Mouse (Mus musculus) kidney, embryonic 16.5 days (tissue): ENCODE measurements at regions not wholly inside any gene's neighbourhood (a gene's known extent, or its start where the extent isn't known, plus 50 kb on each side); places are given as distances from the start of the nearest gene placed in this dataset.

Experiments
- ATAC-seq: fragments of 200-750 bp; cut with Nextera tagmentation; 2 replicates; pipeline ENCODE4 v1.8.0; 2017; ENCODE audit warnings: moderate TSS enrichment; ENCODE audit not compliant: low FRiP score, low TSS enrichment
- H3K27ac ChIP-seq: fragments of 300-500 bp; sonication (generic); 2 replicates; pipeline ENCODE4 v1.5.1; 2014; ENCODE audit warnings: low read length
- H3K27me3 ChIP-seq: fragments of 300-500 bp; sonication (generic); 2 replicates; pipeline ENCODE4 v1.6.1; 2014; ENCODE audit warnings: low read length, control low read depth, mixed read lengths; ENCODE audit not compliant: insufficient read depth
- H3K36me3 ChIP-seq: fragments of 300-500 bp; sonication (generic); 2 replicates; pipeline ENCODE4 v1.6.1; 2014; ENCODE audit warnings: low read length, control low read depth, mixed read lengths; ENCODE audit not compliant: insufficient read depth
- H3K4me1 ChIP-seq: fragments of 300-500 bp; sonication (generic); 2 replicates; pipeline ENCODE4 v1.6.1; 2014; ENCODE audit warnings: low read length, control low read depth, mixed read lengths; ENCODE audit not compliant: insufficient read depth
- H3K4me2 ChIP-seq: fragments of 300-500 bp; sonication (generic); replicated peaks from 2 replicates; pipeline ENCODE4 v1.6.1; 2014; ENCODE audit warnings: low read depth, low read length
- H3K4me3 ChIP-seq: fragments of 300-500 bp; sonication (generic); 2 replicates; pipeline ENCODE4 v1.5.1; 2014; ENCODE audit warnings: mild to moderate bottlenecking, low read length
- H3K9ac ChIP-seq: fragments of 300-500 bp; sonication (generic); replicated peaks from 2 replicates; pipeline ENCODE4 v1.6.1; 2014; ENCODE audit warnings: low read length
- H3K9me3 ChIP-seq: fragments of 300-500 bp; sonication (generic); 2 replicates; pipeline ENCODE4 v1.6.1; 2016; ENCODE audit warnings: low read length, control low read depth
- WGBS: fragments of 180-500 bp; shearing (Covaris S2); extraction: QIAGEN DNeasy Blood & Tissue Kit; methylation state at CpG from one replicate; pipeline ENCODE4 v1.1.7; 2014; 5-methylcytosine and 5-hydroxymethylcytosine counted together

GRCm38 (mm10) chr10:118085046-118085983, 56.3 kb upstream of the Mdm1 start:
- no peaks in the 10 kb centered on the region for H3K9me3 ChIP-seq
- no peak overlapping the region for H3K4me3 ChIP-seq
- ATAC-seq, result no peak
- H3K9ac ChIP-seq, result no peak overlapping the region
- no peaks in the 10 kb centered on the region for H3K4me1 ChIP-seq
- H3K27ac ChIP-seq, result no peak overlapping the region
- H3K27me3 ChIP-seq, result no peaks in the 10 kb centered on the region
- H3K4me2 ChIP-seq, result no peak overlapping the region
- no peaks in the 10 kb centered on the region for H3K36me3 ChIP-seq
- 88% methylated on average over 16 of the region's 16 CpGs for WGBS

DNA sequence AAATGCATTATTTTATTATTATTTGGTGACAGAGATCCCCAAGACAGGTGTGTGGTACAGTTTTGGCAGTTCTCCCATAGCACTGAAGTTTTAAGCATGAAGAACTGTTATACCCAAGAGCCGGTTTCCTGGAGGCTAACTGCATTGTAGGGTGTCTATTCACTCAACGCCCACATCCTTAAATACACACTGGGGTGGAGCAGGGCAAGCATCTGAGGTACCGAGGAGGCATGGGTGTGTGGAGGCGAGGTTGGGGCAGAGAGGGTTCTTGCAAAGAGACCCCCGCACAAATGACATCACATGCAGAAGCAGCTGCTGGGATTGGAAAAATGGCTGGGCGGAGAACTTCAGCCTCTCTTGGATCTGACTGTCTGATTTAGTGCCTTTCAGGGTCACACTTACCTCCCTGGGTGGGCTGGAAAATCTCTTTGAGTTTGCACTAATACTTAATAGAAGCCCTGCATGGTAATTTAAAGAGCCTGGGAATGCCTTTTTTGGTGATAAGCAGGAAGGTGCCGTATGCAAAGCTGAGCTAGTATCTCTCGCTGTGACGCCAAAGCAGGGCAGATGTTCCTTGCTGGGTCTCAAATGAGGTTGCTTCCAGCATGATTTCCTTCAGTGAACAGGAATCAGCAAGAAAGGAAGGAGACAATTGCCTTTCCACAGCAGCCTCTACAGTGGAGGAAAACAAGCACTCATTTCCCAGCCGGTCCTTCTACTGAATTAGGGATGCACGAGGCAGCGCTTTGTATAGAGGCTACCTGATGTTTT, 53.9 kb upstream of the Mdm1 start:
- Histone ChIP-seq H3K4me1 (no peaks in the 10 kb centered on the region), H3K4me3 (no peak overlapping the region), H3K4me2 (no peak overlapping the region), H3K9ac (no peak overlapping the region), H3K36me3 (no peaks in the 10 kb centered on the region), H3K27me3 (no peaks in the 10 kb centered on the region), H3K9me3 (no peaks in the 10 kb centered on the region), H3K27ac (no peak overlapping the region)
- ATAC-seq, result no peak
- 21% methylated on average over 12 of the region's 12 CpGs for WGBS

GRCm38 (mm10) chr10:118088499-118088898, 53.1 kb upstream of the Mdm1 start:
- Histone ChIP-seq H3K9ac (no peak overlapping the region), H3K4me2 (no peak overlapping the region), H3K4me1 (no peaks in the 10 kb centered on the region), H3K36me3 (no peaks in the 10 kb centered on the region), H3K27ac (no peak overlapping the region), H3K27me3 (no peaks in the 10 kb centered on the region), H3K4me3 (no peak overlapping the region), H3K9me3 (no peaks in the 10 kb centered on the region)
- WGBS, result 61% methylated on average over 2 of the region's 2 CpGs
- ATAC-seq, result no peak

DNA sequence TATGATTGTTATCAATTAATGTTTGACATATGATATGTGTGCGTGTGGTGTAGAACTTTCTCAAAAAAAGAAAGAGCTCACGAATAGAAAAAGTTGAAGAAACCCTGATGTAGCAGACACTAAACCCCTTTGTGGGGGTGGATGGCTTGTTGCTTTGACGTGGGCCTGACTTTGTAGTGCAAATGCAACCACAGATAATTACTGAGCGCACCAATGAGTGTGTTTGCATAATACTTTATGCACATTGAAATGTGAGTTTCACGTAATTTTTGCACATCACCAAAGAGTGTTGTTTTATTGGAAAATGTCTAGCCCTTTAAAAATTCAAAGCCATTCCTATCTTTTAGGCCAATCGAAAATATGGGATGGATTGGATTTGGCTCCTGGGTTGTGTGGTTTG, 51.7 kb upstream of the Mdm1 start:
- Histone ChIP-seq H3K4me2 (no peak overlapping the region), H3K9me3 (no peaks in the 10 kb centered on the region), H3K36me3 (no peaks in the 10 kb centered on the region), H3K27me3 (no peaks in the 10 kb centered on the region), H3K4me3 (no peak overlapping the region), H3K9ac (no peak overlapping the region), H3K4me1 (0 out of 2 replicates have a peak, but pooled peaks cover 5% of the 10 kb centered on the region), H3K27ac (no peak overlapping the region)
- ATAC-seq, result no peak
- 79% methylated on average over 6 of the region's 6 CpGs for WGBS

- WGBS, result 92% methylated on average over 12 of the region's 12 CpGs
- no peak for ATAC-seq
Measured at GRCm38 (mm10) chr10:118091476-118091875, 50.1 kb upstream of the Mdm1 start.

More at GRCm38 (mm10) chr10:118091476-118091875, 50.1 kb upstream of the Mdm1 start:
- Histone ChIP-seq H3K9ac (no peak overlapping the region), H3K4me1 (0 out of 2 replicates have a peak, but pooled peaks cover 5% of the 10 kb centered on the region), H3K9me3 (no peaks in the 10 kb centered on the region), H3K4me3 (no peak overlapping the region), H3K4me2 (no peak overlapping the region), H3K27ac (no peak overlapping the region), H3K36me3 (no peaks in the 10 kb centered on the region), H3K27me3 (no peaks in the 10 kb centered on the region)
